Mouse (Mus musculus) heart, postnatal 4 days (tissue): ENCODE data around the gene Nans. TPM values are rescaled to one million over a fixed set of nuclear protein-coding genes. Genes with fewer than 3 reads are reported as not detected.

Experiments
- DNase-seq: peaks from one replicate; pipeline ENCODE4 v3.0.0; 2021
- total RNA-seq, 2 experiments: library from RNA; stranded (reverse); gene quantifications; 2 replicates each; pipeline ENCODE4 v1.2.3; 2021

The Nans gene
- total RNA-seq, 2 experiments from 2014 or later, result 42.4 to 45.0 TPM

- no peak for DNase-seq
Measured at GRCm38 (mm10) chr4:46532926-46533325, 43.9 kb downstream of the Nans start.

DNA sequence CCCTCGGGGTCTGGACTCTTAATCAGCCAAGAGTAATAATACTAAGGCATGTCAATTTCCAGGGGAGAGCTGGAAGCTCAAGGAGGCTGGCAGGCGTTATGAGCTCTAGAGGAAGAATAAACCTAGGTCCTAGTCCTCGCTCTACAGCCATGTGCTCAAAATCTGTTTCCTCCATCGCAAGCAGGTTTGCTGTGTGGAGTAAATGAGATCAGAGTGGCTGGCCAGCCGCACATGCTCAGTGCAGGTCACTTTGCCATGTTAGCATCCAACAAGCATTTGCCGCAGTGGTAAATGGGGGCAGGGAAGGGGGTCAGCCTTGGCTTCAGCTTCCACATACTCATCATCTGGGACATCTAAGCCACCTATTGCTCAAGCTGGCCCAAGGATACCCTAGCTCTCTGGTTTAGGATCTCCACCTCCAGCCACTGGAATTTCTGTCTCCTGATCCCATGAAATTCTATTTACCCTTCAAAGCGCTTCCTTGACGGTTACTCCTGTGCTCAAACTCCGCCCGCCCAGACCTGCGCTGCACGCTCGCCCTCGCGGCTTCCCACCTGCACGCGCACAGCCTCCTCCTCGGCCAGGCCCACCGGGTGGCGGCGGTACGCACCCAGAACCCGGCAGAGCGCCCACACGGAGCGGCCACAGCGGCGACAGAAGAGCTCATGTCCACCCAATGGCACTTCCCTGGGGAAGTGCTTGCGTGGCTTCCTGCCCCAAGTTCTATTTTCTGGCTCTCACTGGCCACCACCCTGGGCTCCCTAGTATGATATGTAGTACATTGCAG lies 45.1 kb downstream of the Nans start:
- DNase-seq, result no peak

DNA sequence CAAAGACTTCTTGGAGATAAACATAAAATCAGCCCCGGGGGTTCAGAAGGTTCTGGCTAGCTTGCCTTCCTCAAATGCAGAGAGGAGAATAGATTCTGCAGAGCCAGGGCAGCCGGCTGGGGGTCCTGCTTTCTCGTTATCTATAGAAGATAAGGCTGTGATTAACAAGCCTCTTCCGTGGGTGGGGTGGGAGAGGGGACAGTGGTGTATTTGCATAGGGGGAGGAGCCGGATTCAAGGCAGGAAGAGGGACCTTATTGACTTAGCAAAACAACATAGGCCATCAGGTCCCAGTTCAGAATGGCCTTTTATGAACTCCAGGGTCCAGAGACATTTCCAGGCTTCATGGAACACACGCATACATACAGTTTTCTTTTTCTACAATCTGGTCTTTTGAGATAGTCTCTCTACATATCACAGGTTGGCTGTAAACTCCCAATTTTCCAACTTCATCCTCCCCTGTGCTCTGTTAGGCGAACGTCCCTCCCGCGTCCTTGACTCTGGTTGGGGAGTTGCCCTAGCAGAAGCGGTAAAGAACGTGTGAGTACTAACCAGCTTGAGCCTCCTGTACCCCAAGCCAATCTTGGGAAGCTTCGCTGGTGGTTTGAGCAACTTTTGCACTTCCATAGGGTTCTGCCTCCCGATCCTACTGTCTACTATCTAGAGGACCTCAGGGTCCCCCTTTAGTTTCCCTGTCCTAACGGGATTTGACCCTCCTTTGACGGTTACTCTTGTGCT lies 46.2 kb downstream of the Nans start:
- no peak for DNase-seq

DNA sequence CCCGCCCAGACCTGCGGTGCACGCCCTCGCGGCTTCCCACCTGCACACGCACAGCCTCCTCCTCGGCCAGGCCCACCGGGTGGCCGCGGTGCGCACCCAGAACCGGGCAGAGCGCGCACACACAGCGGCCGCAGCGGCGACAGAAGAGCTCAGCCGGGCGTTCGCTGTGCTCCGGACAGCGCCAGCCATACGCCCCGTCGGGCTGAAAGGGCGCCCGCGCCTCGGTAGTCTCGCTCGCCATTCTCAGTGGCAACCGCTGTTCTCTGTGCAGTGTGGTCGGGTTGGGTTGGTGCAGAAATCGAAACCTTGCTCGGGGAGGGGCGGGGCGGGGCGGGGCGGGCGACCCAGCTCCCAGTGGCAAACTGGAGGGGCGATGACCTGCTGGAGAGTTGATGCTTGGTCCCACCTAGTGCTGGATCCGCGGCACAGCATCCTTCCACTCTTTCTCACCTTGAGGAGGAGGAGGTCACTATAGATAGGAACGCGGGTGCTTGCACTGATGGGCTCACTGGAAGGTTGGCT lies 46.9 kb downstream of the Nans start, which contains the start of gene Trim14:
TSS of gene Trim14 (minus strand) at position 302 of the 522 bp plus-strand sequence.
- DNase-seq, result peak; percentile 39

DNA sequence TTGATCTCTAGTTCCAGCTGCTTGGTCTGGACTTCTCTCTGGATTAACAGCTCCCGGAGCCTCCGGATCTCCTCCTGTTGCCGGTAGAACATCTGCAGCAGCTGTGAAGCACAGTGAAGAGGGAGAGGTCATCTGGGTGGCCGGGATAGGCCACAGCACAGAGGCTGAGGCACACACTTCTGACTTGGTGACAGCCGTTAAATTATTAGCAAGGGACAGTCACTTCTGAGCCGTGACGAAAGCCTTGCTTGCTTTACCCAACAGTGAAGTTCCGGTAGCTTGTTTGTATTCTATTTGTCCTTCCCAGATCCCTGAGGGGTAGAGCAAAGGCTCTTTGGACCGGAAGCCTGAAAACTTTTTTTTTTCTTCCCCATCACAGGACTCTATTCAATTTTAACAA lies 50.1 kb downstream of the Nans start:
- no peak for DNase-seq

GRCm38 (mm10) chr4:46541707-46542106 lies 52.7 kb downstream of the Nans start:
- no peak for DNase-seq

GRCm38 (mm10) chr4:46543366-46544050 lies 54.5 kb downstream of the Nans start:
- no peak for DNase-seq

DNA sequence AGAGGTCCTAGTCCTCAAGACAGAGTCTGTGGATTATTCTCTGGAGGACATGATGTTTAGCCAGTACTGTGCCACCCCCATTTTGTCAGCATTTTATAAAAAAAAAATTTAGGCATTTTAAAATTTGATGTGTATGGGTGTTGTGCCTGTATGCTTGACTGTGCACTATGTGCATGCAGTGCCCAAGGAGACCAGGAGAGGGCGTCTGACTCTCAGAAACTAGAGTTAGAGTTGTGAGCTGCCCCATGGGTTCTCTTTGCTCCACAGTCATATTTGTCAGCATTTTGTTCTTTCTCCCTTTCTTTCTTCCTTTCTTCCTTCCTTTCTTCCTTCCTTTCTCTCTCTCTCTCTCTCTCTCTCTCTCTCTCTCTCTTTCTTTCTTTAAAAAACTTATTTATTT lies 55.3 kb downstream of the Nans start:
- DNase-seq, result no peak

- DNase-seq, result no peak
Measured at GRCm38 (mm10) chr4:46545498-46545897, 56.5 kb downstream of the Nans start.

GRCm38 (mm10) chr4:46546709-46547108 lies 57.7 kb downstream of the Nans start:
- DNase-seq, result no peak

DNA sequence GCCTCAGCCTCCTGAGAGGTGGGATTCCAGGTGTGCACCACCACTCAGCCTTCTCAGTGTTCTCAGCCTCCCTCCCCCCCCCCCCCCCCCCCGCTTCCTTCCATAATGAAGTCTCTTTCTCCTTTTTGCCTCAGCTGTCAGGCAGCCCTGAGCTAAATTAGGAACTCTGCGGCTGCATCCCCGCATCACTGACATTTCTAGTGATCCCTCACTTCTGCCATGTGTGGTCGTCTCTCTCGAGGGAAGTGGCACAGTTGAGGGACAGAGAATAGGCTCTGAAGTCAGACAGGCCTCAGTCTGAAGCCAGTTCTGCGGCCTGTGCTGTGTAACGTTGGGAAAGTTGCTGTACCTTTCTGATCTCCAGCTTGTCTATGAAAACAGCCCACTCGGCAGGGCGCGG lies 60.9 kb downstream of the Nans start:
- DNase-seq, result no peak

- no peak for DNase-seq
Measured at GRCm38 (mm10) chr4:46550406-46550805, 61.4 kb downstream of the Nans start.

Other genes with a start within 250 kb of the Nans start
- under 1 TPM in 1 of 2 experiments, not detected in 1; 0.14 TPM for gene Foxe1, start 145.6 kb upstream of the Nans start, total RNA-seq
- gene Trmo, start 99.8 kb upstream of the Nans start, total RNA-seq, result 1 to 10 TPM; 3.8 to 5.4 TPM
- gene Hemgn, start 75.7 kb upstream of the Nans start, total RNA-seq, result under 1 TPM in 1 of 2 experiments, not detected in 1; 0.36 TPM
- gene Anp32b, start 38.3 kb upstream of the Nans start, total RNA-seq, result 100 to 1,000 TPM; 121 to 122 TPM
- gene Trim14, start 46.9 kb downstream of the Nans start, total RNA-seq, result 1 to 10 TPM in 1 of 2 experiments, under 1 TPM in 1; 0.76 to 1.3 TPM
- gene Coro2a, start 113.0 kb downstream of the Nans start, total RNA-seq, result under 1 TPM; 0.25 to 0.48 TPM
- 1 to 10 TPM; 2.9 to 3.5 TPM for gene Tbc1d2, start 161.0 kb downstream of the Nans start, total RNA-seq